Mouse (Mus musculus) adrenal gland, postnatal 36 days (tissue): ENCODE measurements at regions not wholly inside any gene's neighbourhood (a gene's known extent, or its start where the extent isn't known, plus 50 kb on each side); places are given as distances from the start of the nearest gene placed in this dataset.
"Not testable (repeated sequence)": the region's sequence is repeated elsewhere in the genome, so short reads cannot be mapped to it uniquely, and the experiment has no call there.

Experiments
- DNase-seq, 2 experiments: peaks; one replicate each; pipeline ENCODE4 v3.0.0; 2021; ENCODE audit warnings: mixed read lengths in 1 of 2

- no peak for DNase-seq
Measured at GRCm38 (mm10) chr4:89621260-89621659, 58.0 kb upstream of the Dmrta1 start.

- DNase-seq, result no peak
Measured at GRCm38 (mm10) chr4:89604721-89605120, 74.5 kb upstream of the Dmrta1 start.

DNA sequence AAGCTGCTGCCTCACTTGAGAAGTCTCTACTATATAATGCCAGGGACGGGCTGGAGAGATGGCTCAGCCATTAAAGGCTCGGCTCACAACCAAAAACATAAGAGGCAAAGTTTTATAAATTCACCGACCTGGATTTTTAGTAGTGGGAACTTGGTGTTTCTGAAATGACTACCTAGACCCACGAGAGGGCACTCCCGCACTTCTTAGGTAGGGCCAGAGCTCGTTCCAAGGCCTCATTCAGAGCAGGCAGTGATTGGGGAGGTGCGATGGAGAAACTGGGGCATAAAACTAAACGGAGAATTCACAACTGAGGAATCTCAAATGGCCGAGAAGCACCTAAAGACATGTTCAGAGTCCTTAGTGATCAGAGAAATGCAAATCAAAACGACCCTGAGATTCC is 103.7 kb upstream of the Dmrta1 start:
- DNase-seq, result peak; percentile 41 to 56

GRCm38 (mm10) chr4:89554711-89555466 is 124.3 kb upstream of the Dmrta1 start:
- DNase-seq, result no peak

GRCm38 (mm10) chr4:89552556-89552955 is 126.7 kb upstream of the Dmrta1 start:
- DNase-seq, result no peak

- no peak for DNase-seq
Measured at GRCm38 (mm10) chr4:89550515-89550914, 128.7 kb upstream of the Dmrta1 start.

- DNase-seq, result peak; percentile 39 to 66
Measured at GRCm38 (mm10) chr4:89532462-89532861, 146.8 kb upstream of the Dmrta1 start.

DNA sequence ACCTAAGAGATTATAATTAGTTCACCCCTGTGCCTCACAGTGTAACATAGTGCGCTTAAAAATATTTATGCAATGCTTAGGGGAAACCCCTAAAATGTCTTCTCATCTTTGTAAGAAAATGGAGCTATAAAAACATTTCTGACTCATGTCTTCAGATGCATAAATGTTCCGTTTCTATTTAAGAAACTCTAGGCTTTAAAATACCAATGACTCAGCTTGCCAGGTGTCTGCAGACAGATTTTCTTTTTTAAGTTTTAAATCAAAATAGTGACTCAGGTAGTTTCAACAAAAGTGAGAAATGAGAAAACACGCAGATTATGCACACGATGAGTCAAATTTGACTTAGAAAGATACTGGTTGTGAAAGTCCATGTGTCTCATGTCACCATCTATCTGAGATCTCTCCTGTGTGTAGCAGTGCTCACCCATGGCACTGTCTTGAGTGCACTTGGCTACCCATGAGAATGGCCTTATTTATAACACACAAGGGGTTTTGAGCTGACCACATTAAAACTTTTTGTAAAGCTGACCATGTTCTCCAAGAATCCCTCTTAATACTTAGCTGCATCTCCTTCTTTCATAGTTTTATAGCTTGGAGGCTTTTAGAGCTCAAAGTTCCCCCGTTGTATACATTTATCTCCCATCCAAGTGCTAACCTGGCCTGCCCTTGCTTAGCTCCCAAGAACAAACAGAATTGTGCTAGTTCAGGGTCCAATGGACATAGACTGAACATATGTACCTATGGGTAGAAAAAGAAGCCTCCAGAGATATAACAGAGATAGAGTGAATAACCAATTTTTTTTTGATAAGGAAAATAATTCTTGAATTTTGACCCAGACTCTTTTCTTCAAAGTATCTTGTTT is 149.0 kb upstream of the Dmrta1 start:
- no peak for DNase-seq

DNA sequence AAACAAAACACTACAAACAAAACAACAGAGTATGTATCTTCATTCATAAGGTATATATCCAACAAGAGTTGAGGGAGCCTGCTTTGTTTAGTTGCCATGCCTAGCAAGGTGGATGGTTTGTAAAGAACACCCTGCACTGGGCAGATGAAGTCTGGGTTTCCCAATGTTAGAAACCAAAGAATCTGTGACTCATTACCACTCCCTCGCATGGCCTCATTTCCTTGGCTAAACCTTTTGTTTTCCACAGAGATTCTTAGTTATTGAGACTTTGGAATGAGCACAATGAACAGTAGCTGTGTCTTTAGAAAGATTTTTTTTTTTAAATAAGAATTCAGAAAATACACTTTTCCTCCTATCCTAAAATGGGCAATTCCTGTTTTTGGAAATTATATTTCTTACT is 151.3 kb upstream of the Dmrta1 start:
- DNase-seq, result no peak

- no peak for DNase-seq
Measured at GRCm38 (mm10) chr4:89527326-89527725, 151.9 kb upstream of the Dmrta1 start.

- DNase-seq, result not testable (repeated sequence)
Measured at GRCm38 (mm10) chr4:89525525-89525924, 153.7 kb upstream of the Dmrta1 start.

DNA sequence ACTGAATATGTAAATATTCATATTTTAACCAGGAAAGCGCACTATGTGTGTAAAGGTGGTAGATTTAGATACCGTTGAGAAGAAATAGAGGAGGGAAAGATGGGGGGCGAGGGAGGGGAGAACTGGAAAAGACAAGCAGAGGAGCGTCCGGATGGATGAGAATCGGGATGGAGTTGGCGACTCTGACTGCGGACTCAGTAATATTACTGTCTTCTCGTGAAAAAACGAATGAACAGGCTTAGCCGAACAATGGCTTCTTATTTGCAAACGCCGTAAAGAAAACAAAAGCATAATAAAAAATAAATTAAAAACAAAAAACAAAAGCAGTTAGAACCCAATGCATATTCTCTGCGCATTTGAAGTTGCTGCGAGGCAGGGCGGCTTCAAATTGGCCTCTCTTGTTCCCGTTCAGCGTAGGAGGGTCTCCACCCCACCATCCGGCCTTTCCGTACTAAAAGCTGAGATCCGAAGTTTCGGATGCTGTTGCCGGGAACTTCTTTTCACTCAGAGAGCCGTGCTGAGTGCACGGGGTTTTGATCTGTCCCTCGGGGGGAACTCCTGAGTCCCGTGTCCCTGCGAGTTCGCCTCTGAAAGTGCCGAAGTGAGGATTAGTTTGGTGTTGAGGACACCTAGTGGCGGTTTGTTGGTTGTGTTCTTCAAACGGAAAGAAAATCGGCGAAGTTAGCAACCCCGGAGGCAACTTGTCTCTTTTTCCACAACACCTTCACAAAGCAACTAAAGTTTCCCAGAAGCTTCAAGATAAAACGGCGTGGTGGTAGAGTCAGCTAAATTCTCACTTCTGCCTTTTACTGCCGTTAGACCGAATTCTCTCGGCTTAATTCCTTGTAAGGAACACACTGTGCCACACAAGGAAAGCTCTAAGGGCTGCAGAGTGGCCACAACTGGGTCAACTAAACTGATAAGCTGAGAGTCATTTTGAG is 154.7 kb upstream of the Dmrta1 start:
- peak; percentile 60 to 71 for DNase-seq

GRCm38 (mm10) chr4:89523423-89524259 is 155.6 kb upstream of the Dmrta1 start:
- peak; percentile 16 to 21 for DNase-seq

DNA sequence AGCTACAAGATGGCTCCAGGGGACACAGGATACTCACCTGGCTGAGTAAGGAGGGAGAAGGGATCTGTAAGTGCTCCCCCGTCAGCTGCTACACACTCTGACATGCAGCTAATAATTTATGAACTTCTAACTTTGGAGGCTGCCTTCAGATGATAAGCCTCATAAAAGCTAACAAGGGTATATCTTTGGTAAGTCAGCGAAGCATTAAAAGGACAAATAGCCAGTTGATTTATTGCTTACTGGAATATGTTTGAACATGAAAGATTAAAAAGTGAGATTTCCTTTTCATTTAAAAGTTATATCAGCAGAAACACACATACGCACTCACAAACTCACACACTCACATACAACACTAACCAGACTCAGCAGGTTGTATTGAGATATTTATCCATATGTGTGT is 161.2 kb upstream of the Dmrta1 start:
- no peak for DNase-seq

DNA sequence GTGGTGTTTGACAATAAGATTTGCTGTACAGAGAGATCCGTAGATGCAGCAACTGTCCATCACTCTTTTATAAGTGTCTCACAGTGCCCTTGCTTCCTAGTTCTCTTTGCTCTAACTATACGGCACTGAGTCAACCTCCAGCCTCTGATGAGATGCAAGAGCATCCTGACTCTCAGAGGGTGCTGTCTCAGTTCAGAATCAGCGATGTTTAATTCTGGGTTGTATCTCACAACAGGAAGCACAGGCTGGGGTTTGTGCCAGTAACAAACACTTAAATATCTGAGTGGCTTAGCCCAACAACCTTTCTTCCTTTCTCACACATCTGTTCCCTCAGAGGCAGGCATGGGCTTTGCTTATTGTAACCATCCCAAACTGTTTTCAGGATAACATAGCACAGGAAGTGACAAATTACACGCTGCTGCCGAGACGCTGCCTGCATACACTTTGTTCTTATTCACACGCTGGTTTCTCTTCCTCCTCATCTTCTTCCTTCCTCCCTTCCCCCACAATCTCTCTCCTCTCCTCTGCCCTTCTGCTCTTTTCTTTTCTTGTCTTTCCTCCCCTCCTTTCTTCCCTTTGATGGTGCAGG is 163.3 kb upstream of the Dmrta1 start:
- no peak for DNase-seq

DNA sequence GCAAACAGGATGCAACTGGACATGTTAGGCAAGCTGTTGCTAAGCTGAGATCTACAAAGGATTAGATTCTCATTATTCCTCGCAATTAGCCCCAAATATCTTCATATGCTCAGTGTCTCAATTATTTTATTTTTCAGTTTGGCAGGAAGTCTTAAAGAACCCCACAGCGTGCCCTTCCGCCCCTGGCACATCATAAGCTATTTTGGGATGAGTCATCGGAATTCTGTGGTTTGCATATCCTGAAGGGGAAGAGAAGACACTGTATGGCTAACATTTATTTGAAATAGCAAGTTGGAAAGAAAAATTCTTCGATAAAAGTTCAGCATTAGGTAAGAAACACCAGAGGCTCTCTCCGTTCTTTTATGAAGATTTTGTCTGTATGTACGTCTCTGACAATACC is 164.3 kb upstream of the Dmrta1 start:
- no peak for DNase-seq

DNA sequence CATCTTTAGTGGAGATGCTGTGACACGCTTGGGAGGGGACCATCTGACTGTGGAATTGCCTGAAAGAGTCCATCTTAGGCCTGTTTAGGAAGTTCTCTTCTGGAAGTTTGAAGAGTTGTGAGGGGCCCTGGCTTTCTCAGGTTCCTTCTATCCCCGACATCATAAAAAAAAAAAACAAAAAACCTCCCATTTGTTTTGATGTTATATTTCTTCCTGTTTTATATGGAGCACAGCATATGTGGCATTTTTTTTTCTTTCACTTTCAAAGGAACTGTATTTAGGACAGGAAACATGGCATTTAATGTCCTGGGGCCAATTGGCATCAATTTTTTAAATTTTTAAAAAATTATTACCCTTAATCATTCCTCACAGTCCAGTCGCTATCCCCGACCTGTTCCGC is 168.6 kb upstream of the Dmrta1 start:
- DNase-seq, result no peak

- no peak for DNase-seq
Measured at GRCm38 (mm10) chr4:89509655-89510391, 169.4 kb upstream of the Dmrta1 start.

GRCm38 (mm10) chr4:89508103-89508763 is 171.0 kb upstream of the Dmrta1 start:
- DNase-seq, result no peak

- peak; percentile 7 to 10 for DNase-seq
Measured at GRCm38 (mm10) chr4:89505368-89505819, 173.8 kb upstream of the Dmrta1 start.
